Mouse (Mus musculus) liver, embryonic 13.5 days (tissue): ENCODE results near the gene Mog. TPM values are rescaled to one million over a fixed set of nuclear protein-coding genes. Genes with fewer than 3 reads are reported as not detected.

Source experiments
- ATAC-seq: fragments of 200-750 bp; cut with Nextera tagmentation; 2 replicates; pipeline ENCODE4 v1.8.0; 2017; ENCODE audit warnings: low read depth, mild to moderate bottlenecking, moderate number of reproducible peaks, moderate library complexity
- DNase-seq: peaks from one replicate; pipeline ENCODE4 v3.0.0; 2022
- H3K27ac ChIP-seq: fragments of 300-500 bp; sonication (generic); 2 replicates; pipeline ENCODE4 v1.5.1; 2015; ENCODE audit warnings: moderate library complexity, mild to moderate bottlenecking, inconsistent platforms
- H3K27me3 ChIP-seq: fragments of 300-500 bp; sonication (generic); 2 replicates; pipeline ENCODE4 v1.6.1; 2015; ENCODE audit warnings: mild to moderate bottlenecking, inconsistent platforms
- H3K36me3 ChIP-seq: fragments of 300-500 bp; sonication (generic); 2 replicates; pipeline ENCODE4 v1.6.1; 2015; ENCODE audit warnings: mild to moderate bottlenecking, inconsistent platforms
- H3K4me1 ChIP-seq: fragments of 300-500 bp; sonication (generic); replicated peaks from 2 replicates; pipeline ENCODE4 v1.6.1; 2015; ENCODE audit warnings: inconsistent platforms
- H3K4me2 ChIP-seq: fragments of 300-500 bp; sonication (generic); 2 replicates; pipeline ENCODE4 v1.6.1; 2015; ENCODE audit warnings: inconsistent platforms, mild to moderate bottlenecking, moderate library complexity
- H3K4me3 ChIP-seq: fragments of 300-500 bp; sonication (generic); replicated peaks from 2 replicates; pipeline ENCODE4 v1.5.1; 2015; ENCODE audit warnings: mild to moderate bottlenecking, inconsistent platforms
- H3K9ac ChIP-seq: fragments of 300-500 bp; sonication (generic); 2 replicates; pipeline ENCODE4 v1.6.1; 2015; ENCODE audit warnings: mild to moderate bottlenecking, inconsistent platforms
- H3K9me3 ChIP-seq: fragments of 300-500 bp; sonication (generic); replicated peaks from 2 replicates; pipeline ENCODE4 v1.6.1; 2016; ENCODE audit warnings: inconsistent platforms
- WGBS: fragments of 180-500 bp; shearing (Covaris S2); methylation state at CpG from one replicate; pipeline ENCODE4 v1.1.7; 2015; ENCODE audit not compliant: insufficient replicate concordance; 5-methylcytosine and 5-hydroxymethylcytosine counted together
- polyA plus RNA-seq: library from polyadenylated mRNA; unstranded; fragments of >200 nt; fragmentation: Nextera tagmentation; extraction: Ambion mirVana; gene quantifications from 2 replicates; pipeline ENCODE4 v1.2.1, GENCODE M21; 2015

Mog gene
- polyA plus RNA-seq, 1 experiment from 2014 or later, result not detected

DNA sequence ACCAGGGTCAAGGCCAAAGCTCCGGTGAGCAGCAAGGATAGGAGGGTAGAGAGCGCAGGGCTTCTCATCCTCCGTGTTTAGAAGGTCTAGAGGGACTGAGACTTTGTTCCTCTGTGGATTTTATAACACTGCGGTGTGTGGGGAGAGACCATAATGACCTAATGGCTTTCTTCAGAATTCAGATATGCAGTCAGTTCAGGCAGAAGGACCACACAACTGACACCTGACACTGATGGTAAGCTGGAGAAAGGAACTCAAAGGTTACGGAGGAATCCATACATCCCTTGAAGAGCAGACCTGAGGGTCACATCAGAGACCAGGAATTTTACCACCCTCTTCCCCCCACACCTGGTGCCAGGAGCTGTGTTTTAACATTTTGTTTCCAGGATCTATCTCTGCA, 33.8 kb downstream of the Mog start, which contains the start of gene H2-M5:
H2-M5 (minus strand) TSS at position 101 of the 400 bp plus-strand sequence.
- Histone ChIP-seq H3K36me3 (no peaks in the 10 kb centered on the region), H3K27me3 (peaks cover 42% of the 10 kb centered on the region), H3K9me3 (no peaks in the 10 kb centered on the region), H3K4me2 (no peak within 1 kb of the TSS), H3K9ac (no peak within 1 kb of the TSS), H3K4me1 (no peaks in the 10 kb centered on the region), H3K4me3 (no peak within 1 kb of the TSS), H3K27ac (no peak within 1 kb of the TSS)
- ATAC-seq (no peak), DNase-seq (no peak)
- WGBS, result 31% methylated on average over 5 of the region's 5 CpGs

DNA sequence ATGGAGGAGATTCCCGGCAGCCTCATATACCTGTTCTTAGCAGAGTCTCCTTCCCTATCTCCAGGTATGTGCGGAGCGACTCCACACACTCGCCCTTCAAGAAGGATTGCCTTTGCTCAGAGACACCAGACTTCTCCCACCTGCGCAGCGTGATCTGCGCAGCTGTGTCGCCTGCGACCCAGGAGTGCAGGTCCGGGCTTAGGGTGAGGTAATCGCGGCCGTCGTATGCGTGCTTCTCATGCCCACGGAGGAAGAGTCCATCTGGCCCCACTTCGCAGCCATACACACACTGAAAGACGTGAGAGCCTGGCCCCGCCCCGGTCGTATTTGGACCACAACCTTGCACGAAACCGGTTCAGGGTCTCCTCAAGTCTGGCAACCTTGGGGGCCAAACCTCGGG, 34.7 kb downstream of the Mog start:
- DNase-seq, result no peak
- no peak overlapping the region for H3K27ac ChIP-seq
- no peak for ATAC-seq
- WGBS, result 6% methylated on average over 24 of the region's 24 CpGs
- H3K27me3 ChIP-seq, result peaks cover 42% of the 10 kb centered on the region
- no peak overlapping the region for H3K9ac ChIP-seq
- H3K4me1 ChIP-seq, result no peaks in the 10 kb centered on the region
- H3K36me3 ChIP-seq, result no peaks in the 10 kb centered on the region
- H3K4me2 ChIP-seq, result no peak overlapping the region
- H3K4me3 ChIP-seq, result no peak overlapping the region
- no peaks in the 10 kb centered on the region for H3K9me3 ChIP-seq

DNA sequence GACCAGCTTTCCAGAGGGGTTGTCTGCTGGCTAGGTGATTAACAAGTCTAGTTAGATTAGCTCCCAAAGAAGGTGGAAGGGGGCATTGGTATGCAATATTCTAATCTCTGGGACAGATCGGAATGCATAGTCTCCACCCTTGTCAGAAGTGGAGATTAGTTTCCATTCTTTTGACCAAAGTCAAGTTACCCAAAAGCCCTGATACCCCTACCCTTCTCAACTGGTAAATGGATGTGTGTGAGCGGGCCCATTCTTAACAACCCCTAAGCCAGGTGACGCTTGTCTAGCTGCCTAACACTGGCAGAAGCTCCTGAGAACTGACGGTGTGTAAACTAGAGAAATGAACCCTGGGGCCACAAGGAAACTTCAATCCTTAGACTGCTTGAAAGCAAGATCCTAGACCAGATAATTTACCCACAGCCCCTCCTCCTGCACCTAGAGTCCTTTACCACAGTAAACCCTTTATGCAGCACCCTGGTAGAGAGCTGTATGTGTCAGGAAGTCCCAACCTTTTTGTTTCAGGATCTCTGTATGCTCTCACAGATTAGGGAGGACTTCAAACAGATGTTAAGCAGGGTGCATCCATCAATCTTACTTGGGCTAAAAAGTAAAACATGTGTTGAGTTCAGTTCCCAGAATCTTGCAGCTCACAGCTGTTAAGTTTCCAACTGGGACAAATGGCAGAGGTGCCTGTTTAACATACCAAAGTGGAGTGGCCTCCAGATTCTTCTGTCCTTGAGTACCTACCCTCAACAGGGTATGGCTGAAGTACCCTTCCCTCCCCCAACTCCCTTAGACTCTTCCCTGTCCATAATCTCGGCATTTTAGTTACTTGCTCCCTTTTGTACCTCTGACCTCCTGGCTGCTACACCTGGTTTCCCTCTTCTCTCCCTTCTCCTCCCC, 40.7 kb downstream of the Mog start:
- DNase-seq (no peak), ATAC-seq (no peak)
- no peak overlapping the region for H3K4me2 ChIP-seq
- no peaks in the 10 kb centered on the region for H3K36me3 ChIP-seq
- H3K27me3 ChIP-seq, result peaks cover 52% of the 10 kb centered on the region
- WGBS, result 32% methylated on average over 5 of the region's 5 CpGs
- H3K9ac ChIP-seq, result no peak overlapping the region
- H3K4me1 ChIP-seq, result peaks cover 3% of the 10 kb centered on the region; the same call in 1 of the 2 replicates
- H3K27ac ChIP-seq, result no peak overlapping the region
- no peaks in the 10 kb centered on the region for H3K9me3 ChIP-seq
- H3K4me3 ChIP-seq, result no peak overlapping the region

DNA sequence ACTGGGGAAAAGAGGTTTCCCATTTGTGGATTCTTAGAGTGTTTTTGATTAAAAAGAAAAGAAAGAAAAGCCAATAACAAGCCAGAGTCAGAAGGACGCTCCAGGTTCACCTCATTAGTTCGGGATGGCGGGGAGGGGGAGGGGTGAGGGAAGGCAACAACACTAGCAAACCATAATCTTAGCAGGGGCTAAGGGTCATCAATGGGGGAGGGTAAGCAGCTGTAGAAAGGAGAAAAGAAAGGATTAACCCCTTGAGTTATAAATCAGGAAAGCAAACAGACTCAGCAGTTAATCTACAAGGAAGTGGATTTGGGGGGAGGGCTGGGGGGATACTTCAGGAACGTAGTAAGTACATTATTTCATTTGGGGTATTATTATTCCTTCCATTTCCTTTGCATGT, 41.4 kb downstream of the Mog start:
- peaks cover 3% of the 10 kb centered on the region; the same call in 1 of the 2 replicates for H3K4me1 ChIP-seq
- H3K4me3 ChIP-seq, result no peak overlapping the region
- no peak overlapping the region for H3K9ac ChIP-seq
- peak overlapping the region; percentile 37 for H3K4me2 ChIP-seq
- 8% methylated on average over 4 of the region's 4 CpGs for WGBS
- ATAC-seq (no peak), DNase-seq (no peak)
- no peaks in the 10 kb centered on the region for H3K9me3 ChIP-seq
- H3K27ac ChIP-seq, result no peak overlapping the region
- H3K36me3 ChIP-seq, result no peaks in the 10 kb centered on the region
- H3K27me3 ChIP-seq, result peaks cover 46% of the 10 kb centered on the region

DNA sequence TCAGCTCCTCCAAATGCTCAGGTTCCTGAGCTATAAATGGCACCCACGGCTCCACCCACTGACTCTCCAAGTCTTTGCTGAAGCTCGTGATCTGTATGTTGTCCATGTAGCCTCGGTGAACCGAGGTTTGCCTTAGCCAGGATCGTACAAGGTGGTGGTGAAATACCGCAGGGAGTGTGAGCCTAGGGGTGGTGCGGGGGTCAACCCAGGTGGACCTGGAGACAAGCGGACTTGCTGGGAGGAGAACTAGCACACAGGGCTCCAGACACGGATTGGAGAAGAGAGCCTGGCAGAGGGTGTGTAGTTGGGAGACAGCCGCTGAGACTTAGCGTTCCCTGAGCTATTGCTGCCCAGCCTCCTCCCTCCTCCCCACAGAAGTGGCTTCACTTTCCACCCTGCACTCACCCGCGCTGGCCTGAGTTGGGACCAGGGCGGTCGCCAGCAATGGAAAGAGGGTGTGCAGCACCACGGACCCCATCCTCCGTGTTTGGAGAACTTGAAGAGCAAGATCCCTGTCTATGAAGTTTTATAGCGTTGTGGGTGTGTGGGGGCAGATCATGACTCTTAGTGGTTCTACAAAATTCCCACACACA, 41.9 kb downstream of the Mog start, which contains the start of gene 2410137M14Rik:
2410137M14Rik (minus strand) TSS at position 17 of the 593 bp plus-strand sequence.
- no peak for ATAC-seq
- no peak within 1 kb of the TSS for H3K4me3 ChIP-seq
- no peak for DNase-seq

DNA sequence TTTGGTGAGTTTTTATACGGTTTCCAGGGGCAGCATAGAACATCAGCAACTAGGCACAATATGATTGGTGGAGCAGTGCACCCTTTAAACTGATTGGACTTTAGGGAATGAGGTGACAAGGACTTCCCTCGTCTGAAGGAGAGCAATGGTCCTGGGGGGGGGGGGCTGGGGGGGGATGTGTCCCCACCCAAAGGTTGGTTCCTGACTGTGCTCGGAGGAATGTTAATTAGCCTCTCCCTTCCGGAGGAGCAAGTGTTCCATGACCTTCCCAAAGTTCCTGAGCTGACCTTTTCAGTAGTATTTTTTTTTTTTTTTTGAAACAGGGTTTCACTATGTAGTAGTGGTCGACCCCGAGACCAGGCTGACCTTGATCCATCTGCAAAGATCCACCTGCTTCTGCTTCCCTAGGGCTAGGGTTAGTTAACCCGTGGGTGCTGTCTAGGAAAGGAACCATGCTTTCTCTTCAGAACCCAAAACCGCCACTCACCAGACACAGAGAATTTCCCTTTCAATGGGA, 49.9 kb downstream of the Mog start:
- no peaks in the 10 kb centered on the region for H3K36me3 ChIP-seq
- H3K4me1 ChIP-seq, result no peaks in the 10 kb centered on the region
- no peak overlapping the region for H3K4me2 ChIP-seq
- no peak overlapping the region for H3K9ac ChIP-seq
- no peaks in the 10 kb centered on the region for H3K27me3 ChIP-seq
- H3K9me3 ChIP-seq, result no peaks in the 10 kb centered on the region
- H3K4me3 ChIP-seq, result no peak overlapping the region
- no peak for DNase-seq
- WGBS, result 47% methylated on average over 8 of the region's 8 CpGs
- ATAC-seq, result no peak
- H3K27ac ChIP-seq, result no peak overlapping the region

More for the DNA sequence above, 41.9 kb downstream of the Mog start, which contains the start of gene 2410137M14Rik:
- Histone ChIP-seq H3K4me1 (peaks cover 3% of the 10 kb centered on the region; the same call in 1 of the 2 replicates), H3K4me2 (peak within 1 kb of the TSS; percentile 37), H3K9ac (no peak within 1 kb of the TSS), H3K27me3 (peaks cover 40% of the 10 kb centered on the region), H3K27ac (no peak within 1 kb of the TSS), H3K36me3 (no peaks in the 10 kb centered on the region), H3K9me3 (no peaks in the 10 kb centered on the region)
- 7% methylated on average over 18 of the region's 18 CpGs for WGBS

DNA sequence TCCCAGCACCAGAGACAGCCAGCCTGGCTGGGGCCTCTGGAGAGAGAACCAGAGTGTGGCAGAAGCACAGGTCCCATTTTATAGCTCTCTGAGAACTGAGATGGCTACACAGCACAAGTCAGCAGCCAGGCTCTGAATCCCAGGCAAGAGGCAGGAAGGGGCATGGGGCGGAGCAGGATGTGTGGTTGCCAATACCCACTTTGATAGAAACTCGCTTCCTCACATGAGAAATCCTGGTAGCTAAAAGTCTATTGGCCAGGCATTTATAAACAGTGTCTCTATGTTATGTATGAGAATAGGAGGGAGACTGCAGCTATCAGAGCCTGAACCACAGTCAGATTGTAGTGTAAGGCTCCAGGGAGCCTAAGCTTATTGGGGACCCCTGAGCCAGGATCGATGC, 50.4 kb downstream of the Mog start:
- Histone ChIP-seq H3K4me1 (no peaks in the 10 kb centered on the region), H3K9me3 (no peaks in the 10 kb centered on the region), H3K27ac (no peak overlapping the region), H3K27me3 (no peaks in the 10 kb centered on the region), H3K9ac (no peak overlapping the region), H3K4me2 (no peak overlapping the region), H3K4me3 (no peak overlapping the region), H3K36me3 (no peaks in the 10 kb centered on the region)
- ATAC-seq, result no peak
- DNase-seq, result no peak
- WGBS, result 28% methylated on average over 3 of the region's 3 CpGs

DNA sequence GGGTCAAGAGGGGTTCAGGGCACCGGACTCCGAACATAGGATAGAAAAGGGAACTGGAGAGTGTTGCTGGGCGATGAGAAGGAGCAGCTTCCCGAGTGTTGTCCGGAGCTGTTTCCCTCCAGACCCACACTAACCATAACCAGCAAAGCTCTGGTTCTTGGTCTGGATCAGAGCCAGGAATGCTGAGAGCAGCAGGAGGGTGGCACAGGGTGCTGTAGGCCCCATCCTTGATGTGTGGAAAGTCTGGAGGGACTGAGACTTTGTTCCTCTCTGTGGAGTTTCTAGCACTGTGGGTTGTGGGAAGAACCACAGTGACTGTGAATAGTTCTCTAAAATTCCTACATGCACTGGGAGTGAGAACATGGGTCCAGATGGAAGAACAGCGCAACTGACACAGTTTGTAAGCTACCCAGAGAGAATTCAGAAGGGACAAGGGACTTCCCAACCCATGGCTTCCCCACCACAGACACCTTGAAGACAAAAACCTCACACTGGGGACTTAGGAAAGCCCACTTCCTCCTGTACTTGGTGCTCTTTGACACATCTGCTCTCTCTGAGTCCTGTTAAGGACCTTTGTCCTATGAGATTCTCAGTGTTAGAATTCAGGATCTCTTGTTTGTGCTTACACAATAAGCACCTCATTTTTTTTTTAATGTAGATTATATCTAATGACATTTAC, 51.9 kb downstream of the Mog start:
- H3K9me3 ChIP-seq, result no peaks in the 10 kb centered on the region
- H3K27ac ChIP-seq, result no peak overlapping the region
- 63% methylated on average over 6 of the region's 6 CpGs for whole genome bisulfite sequencing
- H3K9ac ChIP-seq, result no peak overlapping the region
- no peaks in the 10 kb centered on the region for H3K27me3 ChIP-seq
- no peaks in the 10 kb centered on the region for H3K36me3 ChIP-seq
- ATAC-seq (no peak), DNase-seq (no peak)
- no peak overlapping the region for H3K4me3 ChIP-seq
- no peaks in the 10 kb centered on the region for H3K4me1 ChIP-seq
- no peak overlapping the region for H3K4me2 ChIP-seq

DNA sequence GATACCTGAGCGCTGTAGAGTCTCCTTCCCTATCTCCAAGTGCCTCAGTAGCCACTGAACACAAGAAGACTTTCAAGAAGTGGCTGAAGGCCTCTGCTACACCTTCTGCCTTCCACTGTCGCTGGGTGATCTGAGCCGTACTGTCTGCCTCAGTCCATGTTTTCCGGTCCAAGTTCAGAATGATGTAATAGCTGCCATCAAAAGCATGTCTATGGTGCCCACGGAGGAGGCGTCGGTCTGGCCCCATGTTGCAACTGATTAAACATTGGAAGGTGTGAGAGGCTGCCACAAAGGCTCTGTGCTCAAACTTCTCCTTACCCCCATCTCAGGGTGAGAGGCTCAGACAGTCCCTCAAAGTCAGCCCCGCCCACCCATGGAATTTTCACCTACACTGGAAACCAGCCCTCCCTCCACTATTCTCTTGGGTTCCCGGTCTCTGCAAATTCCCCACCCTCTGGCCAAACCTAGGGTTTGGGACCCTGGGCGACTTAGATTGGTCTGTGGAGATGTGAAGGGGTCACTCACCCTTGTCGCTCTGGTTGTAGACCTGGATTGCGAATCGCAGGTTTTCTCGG, 52.8 kb downstream of the Mog start:
- DNase-seq, result no peak
- Histone ChIP-seq H3K4me1 (no peaks in the 10 kb centered on the region), H3K9ac (no peak overlapping the region), H3K27me3 (no peaks in the 10 kb centered on the region), H3K36me3 (no peaks in the 10 kb centered on the region), H3K27ac (no peak overlapping the region), H3K4me2 (no peak overlapping the region), H3K4me3 (no peak overlapping the region), H3K9me3 (no peaks in the 10 kb centered on the region)
- WGBS, result 70% methylated on average over 14 of the region's 14 CpGs
- peak; percentile 60; the same call in 1 of the 2 replicates for ATAC-seq

DNA sequence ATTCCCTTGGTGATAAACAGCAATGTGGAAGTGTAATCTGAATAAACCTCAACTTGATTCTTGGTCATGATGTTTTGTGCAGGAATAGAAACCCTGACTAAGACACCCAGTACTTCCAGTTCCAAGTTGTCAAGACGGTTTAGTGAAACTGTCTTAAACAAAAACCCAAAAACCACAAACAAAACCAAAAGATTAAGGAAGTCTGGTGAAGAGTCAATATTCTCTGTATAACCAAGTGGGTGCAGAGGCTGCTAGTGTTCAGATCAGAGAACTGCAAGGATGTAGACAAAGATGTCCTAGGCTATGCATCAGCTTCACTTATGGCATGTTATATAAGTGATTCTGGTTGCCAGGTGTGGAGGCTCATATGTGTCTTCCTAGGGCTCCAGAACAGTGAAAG, 56.3 kb downstream of the Mog start:
- no peak overlapping the region for H3K4me2 ChIP-seq
- H3K27ac ChIP-seq, result no peak overlapping the region
- no peak overlapping the region for H3K4me3 ChIP-seq
- 16% methylated on average over 1 of the region's 1 CpGs for WGBS
- no peaks in the 10 kb centered on the region for H3K9me3 ChIP-seq
- ATAC-seq (no peak), DNase-seq (no peak)
- no peak overlapping the region for H3K9ac ChIP-seq
- H3K4me1 ChIP-seq, result no peaks in the 10 kb centered on the region
- H3K36me3 ChIP-seq, result no peaks in the 10 kb centered on the region
- no peaks in the 10 kb centered on the region for H3K27me3 ChIP-seq

DNA sequence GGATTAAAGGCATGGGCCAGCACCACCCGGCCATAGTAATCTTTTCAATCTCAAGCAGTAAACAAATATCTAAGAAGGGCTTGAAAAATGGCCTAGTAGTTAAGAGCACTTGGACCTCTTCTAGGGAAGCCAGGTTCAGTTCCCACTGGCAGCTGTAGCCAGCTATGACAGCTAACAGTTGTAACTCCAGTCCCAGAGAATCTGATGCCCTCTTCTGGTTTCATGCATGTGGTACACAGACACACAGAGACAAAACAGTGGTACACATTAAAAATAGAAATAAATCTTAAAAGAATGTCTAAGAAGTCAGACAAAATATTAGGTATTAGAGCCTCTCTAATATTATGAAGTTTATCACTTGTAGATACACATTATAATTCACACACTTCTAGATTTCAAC, 62.1 kb downstream of the Mog start:
- Histone ChIP-seq H3K4me3 (no peak overlapping the region), H3K36me3 (peaks cover 1% of the 10 kb centered on the region; the same call in 1 of the 2 replicates), H3K4me1 (peaks cover 18% of the 10 kb centered on the region), H3K27ac (no peak overlapping the region), H3K9ac (no peak overlapping the region), H3K9me3 (no peaks in the 10 kb centered on the region), H3K27me3 (no peaks in the 10 kb centered on the region), H3K4me2 (no peak overlapping the region)
- no peak for ATAC-seq
- 57% methylated on average over 1 of the region's 1 CpGs for WGBS
- DNase-seq, result no peak
